Comparison of ENCODE assay signal across 10 mouse cellular contexts in the genomic region with DNA sequence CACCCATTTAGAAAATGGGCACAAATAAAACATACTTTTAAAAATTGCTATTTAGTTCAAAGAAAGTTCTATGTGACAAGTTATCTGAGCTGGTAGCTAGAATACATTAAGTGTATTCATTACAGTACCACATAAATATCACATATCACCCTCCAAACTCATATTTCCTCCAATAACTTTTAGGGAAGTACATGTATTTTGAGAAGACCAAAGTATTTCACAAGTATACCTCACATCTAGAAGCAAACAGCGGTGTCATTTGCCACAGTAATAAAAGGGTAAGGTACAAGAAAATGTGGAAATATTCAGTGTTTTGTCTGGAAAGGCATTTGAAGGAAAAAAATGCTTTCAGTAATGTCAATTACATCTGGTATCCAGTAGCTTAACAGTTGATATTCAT. TPM values are rescaled to one million over a fixed set of nuclear protein-coding genes. Genes with fewer than 3 reads are reported as not detected.
DNase-seq lines count a peak whose midpoint lies in the region; ATAC-seq and TF ChIP-seq lines count a peak whose summit lies in the region.
"Had no signal": no experiment of that assay in that cellular context is flagged by ENCODE, and none has a peak within 500 bp of the region (broad histone marks: within the 10 kb centered on the region; RNA-seq: fewer than 3 reads in every experiment).

No protein-coding gene starts in this region.

- H3ac ChIP-seq in myocyte (ENCODE audit: control insufficient read depth, insufficient read length) = no peak overlapping the region

- intact Hi-C loops in heart, postnatal 14 days (cut with DNase I) = no loop called here

- no peaks in the 10 kb centered on the region for H3K36me3 ChIP-seq in heart, embryonic 16.5 days (ENCODE audit: control insufficient read depth, insufficient read depth)
- peaks cover 12% of the 10 kb centered on the region for H3K36me3 ChIP-seq in embryonic facial prominence, embryonic 15.5 days
- no peaks in the 10 kb centered on the region for H3K36me3 ChIP-seq in intestine, postnatal 0 days (ENCODE audit: control insufficient read depth, insufficient read depth)
- H3K36me3 ChIP-seq in myocyte (ENCODE audit: control insufficient read depth, insufficient read depth) = peaks cover 6% of the 10 kb centered on the region

- no peak for DNase-seq in heart, postnatal 14 days
- DNase-seq in right cerebral cortex, adult 2 months (ENCODE audit: low spot score in 2 of 2) = no peak
- no peak for DNase-seq in right cerebral cortex, postnatal 4 days
- no peak for DNase-seq in kidney, adult 11 months
- DNase-seq: kidney, adult 2 months had no signal

- no peaks in the 10 kb centered on the region for H3K9me3 ChIP-seq in heart, embryonic 16.5 days (replicated peaks; ENCODE audit: control insufficient read depth, low read length)
- H3K9me3 ChIP-seq in embryonic facial prominence, embryonic 15.5 days (replicated peaks) = no peaks in the 10 kb centered on the region
- no peaks in the 10 kb centered on the region for H3K9me3 ChIP-seq in intestine, postnatal 0 days (ENCODE audit: control insufficient read depth)
- H3K9me3 ChIP-seq: megakaryocyte, embryonic 14.5 days had no signal

- peaks cover 11% of the 10 kb centered on the region for H3K4me1 ChIP-seq in heart, embryonic 16.5 days (ENCODE audit: control insufficient read depth, insufficient read depth, low read length)
- no peaks in the 10 kb centered on the region for H3K4me1 ChIP-seq in embryonic facial prominence, embryonic 15.5 days
- H3K4me1 ChIP-seq in intestine, postnatal 0 days (replicated peaks; ENCODE audit: control insufficient read depth, insufficient read depth, low read length) = no peaks in the 10 kb centered on the region

- no peak overlapping the region for H3K4me3 ChIP-seq in heart, embryonic 16.5 days (ENCODE audit: low read length)
- H3K4me3 ChIP-seq in embryonic facial prominence, embryonic 15.5 days (replicated peaks) = peak overlapping the region; percentile 93
- 0 out of 2 replicates have a peak overlapping the region, but pooled peaks have one; percentile 83 for H3K4me3 ChIP-seq in intestine, postnatal 0 days (ENCODE audit: low read depth, low read length)
- H3K4me3 ChIP-seq in myocyte = peak overlapping the region; percentile 71

- no peak for ATAC-seq in heart, embryonic 16.5 days (replicated peaks; ENCODE audit: extremely low read depth, insufficient read depth, low FRiP score)
- no peak for ATAC-seq in embryonic facial prominence, embryonic 15.5 days (ENCODE audit: insufficient number of reproducible peaks, low FRiP score, low TSS enrichment, low read depth)
- no peak for ATAC-seq in intestine, postnatal 0 days

- WGBS in heart, embryonic 16.5 days = 86% methylated on average over 1 of the region's 1 CpGs
- WGBS in embryonic facial prominence, embryonic 15.5 days = 70% methylated on average over 1 of the region's 1 CpGs
- WGBS in intestine, postnatal 0 days = 67% methylated on average over 1 of the region's 1 CpGs

- H3K4me2 ChIP-seq in heart, embryonic 16.5 days (ENCODE audit: low read depth, low read length) = peak overlapping the region; percentile 65
- peak overlapping the region; percentile 54 for H3K4me2 ChIP-seq in embryonic facial prominence, embryonic 15.5 days (replicated peaks)
- H3K4me2 ChIP-seq in intestine, postnatal 0 days (replicated peaks; ENCODE audit: low read depth) = peak overlapping the region; percentile 73
- H3K4me2 ChIP-seq in myocyte (ENCODE audit: low read depth) = peak overlapping the region; percentile 91

- H3K27me3 ChIP-seq in heart, embryonic 16.5 days (ENCODE audit: control insufficient read depth, insufficient read depth, low read length) = no peaks in the 10 kb centered on the region
- no peaks in the 10 kb centered on the region for H3K27me3 ChIP-seq in embryonic facial prominence, embryonic 15.5 days
- H3K27me3 ChIP-seq in intestine, postnatal 0 days (replicated peaks; ENCODE audit: control insufficient read depth, insufficient read depth, low read length) = no peaks in the 10 kb centered on the region
- H3K27me3 ChIP-seq in myocyte (ENCODE audit: control insufficient read depth, insufficient read depth, insufficient read length) = no peaks in the 10 kb centered on the region
- H3K27me3 ChIP-seq: megakaryocyte, embryonic 14.5 days had no signal

- TF ChIP-seq POLR2A in myocyte (IDR thresholded peaks at IDR 0.05; ENCODE audit: insufficient read length, low read depth) = no peak

- TF ChIP-seq CTCF in intestine, postnatal 0 days (IDR thresholded peaks at IDR 0.05; ENCODE audit: low read depth) = no peak

- H3K9ac ChIP-seq in heart, embryonic 16.5 days (ENCODE audit: low read length) = no peak overlapping the region
- H3K9ac ChIP-seq in embryonic facial prominence, embryonic 15.5 days = no peak overlapping the region
- H3K9ac ChIP-seq in intestine, postnatal 0 days (ENCODE audit: low read depth, low read length) = no peak overlapping the region

- peaks cover 64% of the 10 kb centered on the region for H3K79me2 ChIP-seq in myocyte (ENCODE audit: control insufficient read depth, insufficient read depth)

- H3K27ac ChIP-seq in heart, embryonic 16.5 days (ENCODE audit: low read length) = no peak overlapping the region
- no peak overlapping the region for H3K27ac ChIP-seq in embryonic facial prominence, embryonic 15.5 days (replicated peaks)
- H3K27ac ChIP-seq in intestine, postnatal 0 days (ENCODE audit: low read depth, low read length) = no peak overlapping the region

TF ChIP-seq in myocyte, 11 proteins besides CTCF, POLR2A, EP300 and RAD21:
- no peak for TF ChIP-seq POLR2AphosphoS2 (IDR thresholded peaks at IDR 0.05; ENCODE audit: insufficient read length, low read depth)
- TF ChIP-seq MYOD1 (IDR thresholded peaks at IDR 0.05; ENCODE audit: control insufficient read depth in 1 of 3, insufficient read length in 2 of 3, low read depth in 2 of 3) = no peak
- no peak for TF ChIP-seq CEBPB (IDR thresholded peaks at IDR 0.05; ENCODE audit: insufficient read depth, poor library complexity, severe bottlenecking)
- TF ChIP-seq SRF (IDR thresholded peaks at IDR 0.05; ENCODE audit: control insufficient read depth, insufficient read length, low read depth) = no peak
- TF ChIP-seq REST (IDR thresholded peaks at IDR 0.05; ENCODE audit: insufficient read depth, insufficient read length) = no peak
- TF ChIP-seq MAX (IDR thresholded peaks at IDR 0.05; ENCODE audit: low read depth) = no peak
- TF ChIP-seq E2F4 (IDR thresholded peaks at IDR 0.05; ENCODE audit: insufficient read depth) = no peak
- no peak for TF ChIP-seq TCF12 (IDR thresholded peaks at IDR 0.05; ENCODE audit: insufficient read depth, poor library complexity, severe bottlenecking)
- TF ChIP-seq USF1 (IDR thresholded peaks at IDR 0.05; ENCODE audit: low read depth) = no peak
- TF ChIP-seq TCF3 (IDR thresholded peaks at IDR 0.05; ENCODE audit: insufficient read length, low read depth) = no peak
- TF ChIP-seq MYOG (IDR thresholded peaks at IDR 0.05; ENCODE audit: control insufficient read depth in 1 of 3, insufficient read depth in 1 of 3, insufficient read length in 2 of 3, low read depth in 2 of 3) = no peak

RNA-seq across cellular contexts. Expression of gene Impad1, which starts 2.0 kb away (rescaled TPM):
- 21.5 and 21.9 TPM in 2 replicates for polyA plus RNA-seq in heart, embryonic 16.5 days (2015; fragmentation: Nextera tagmentation; extraction: Ambion mirVana)
- total RNA-seq in heart, postnatal 14 days (2021) = 10 to 100 TPM; 27.2 to 27.4 TPM
- polyA plus RNA-seq in embryonic facial prominence, embryonic 15.5 days (2015; fragmentation: Nextera tagmentation; extraction: Ambion mirVana) = 36.9 and 37.2 TPM in 2 replicates
- 23.9 and 24.3 TPM in 2 replicates for polyA plus RNA-seq in intestine, postnatal 0 days (2015; fragmentation: Nextera tagmentation; extraction: Ambion mirVana)
- 10.7 TPM for polyA plus RNA-seq in myocyte (2012; fragmentation: generic; extraction: Trizol)
